Comparison of ENCODE assay signal across 21 mouse cellular contexts in genomic region chr13:40820617-40821016, GRCm38 (mm10). TPM values are rescaled to one million over a fixed set of nuclear protein-coding genes. Genes with fewer than 3 reads are reported as not detected.
DNase-seq lines count a peak whose midpoint lies in the region; ATAC-seq and TF ChIP-seq lines count a peak whose summit lies in the region.
"Had no signal": no experiment of that assay in that cellular context is flagged by ENCODE, and none has a peak within 500 bp of the region (broad histone marks: within the 10 kb centered on the region; RNA-seq: fewer than 3 reads in every experiment).

No protein-coding gene starts in this region.

- no peak for DNase-seq in heart, adult 2 months
- DNase-seq in heart, embryonic 10.5 days (ENCODE audit: low spot score) = no peak
- DNase-seq in liver, adult 2 months (ENCODE audit: extremely low read depth, low read depth, low spot score) = peak; percentile 28
- peak; percentile 63 for DNase-seq in 416B (ENCODE audit: low read depth)
- no peak for DNase-seq in MEL (ENCODE audit: low read depth, low spot score)
- no peak for DNase-seq in natural killer cell, adult 2 months (ENCODE audit: low spot score in 2 of 2)
- DNase-seq in urinary bladder, adult 18-20 months (ENCODE audit: low spot score in 2 of 2) = no peak
- DNase-seq: adrenal gland, adult 2 months; cerebellum, adult 8-10 months; heart, postnatal 4 days; kidney, adult 18-20 months; kidney, postnatal 14 days; liver, embryonic 13.5 days; retina, postnatal 1 day had no signal

- H3K4me3 ChIP-seq in heart, adult 2 months = no peak overlapping the region
- no peak overlapping the region for H3K4me3 ChIP-seq in heart, embryonic 10.5 days
- H3K4me3 ChIP-seq in liver, adult 2 months (ENCODE audit: insufficient read depth, low read depth, low read length) = no peak overlapping the region
- H3K4me3 ChIP-seq in liver, embryonic 12.5 days = no peak overlapping the region
- H3K4me3 ChIP-seq in MEL (ENCODE audit: control insufficient read depth in 1 of 2, insufficient read depth in 1 of 2, low read depth in 2 of 2, low read length in 2 of 2) = no peak overlapping the region
- H3K4me3 ChIP-seq: embryonic facial prominence, embryonic 12.5 days; erythroblast, embryonic 14.5 days; hindbrain, embryonic 15.5 days; limb, embryonic 10.5 days; liver, embryonic 13.5 days; megakaryocyte, embryonic 14.5 days had no signal

- TF ChIP-seq POLR2A in heart, adult 2 months (IDR thresholded peaks at IDR 0.05; ENCODE audit: insufficient read depth, low read depth, low read length) = no peak
- no peak for TF ChIP-seq POLR2A in liver, adult 2 months (IDR thresholded peaks at IDR 0.05; ENCODE audit: extremely low read depth, insufficient read depth, low read length)
- no peak for TF ChIP-seq POLR2A in MEL (IDR thresholded peaks at IDR 0.05; ENCODE audit: control insufficient read depth in 1 of 2, insufficient read depth in 1 of 2, low read depth in 1 of 2, low read length in 2 of 2, poor library complexity in 1 of 2)

- 46% methylated on average over 1 of the region's 1 CpGs for WGBS in heart, adult 2 months
- 59% methylated on average over 1 of the region's 1 CpGs for WGBS in heart, embryonic 10.5 days
- WGBS in liver, adult 2 months = 63% methylated on average over 1 of the region's 1 CpGs
- 33% methylated on average over 1 of the region's 1 CpGs for WGBS in liver, embryonic 12.5 days (ENCODE audit: insufficient replicate concordance)

- H3K9ac ChIP-seq in heart, adult 2 months (ENCODE audit: low read depth, low read length) = no peak overlapping the region
- H3K9ac ChIP-seq in liver, adult 2 months (ENCODE audit: low read depth, low read length) = no peak overlapping the region
- no peak overlapping the region for H3K9ac ChIP-seq in liver, embryonic 12.5 days
- H3K9ac ChIP-seq in MEL (ENCODE audit: control insufficient read depth, low read depth, low read length, poor library complexity, severe bottlenecking) = no peak overlapping the region
- H3K9ac ChIP-seq: embryonic facial prominence, embryonic 12.5 days; hindbrain, embryonic 15.5 days; liver, embryonic 13.5 days had no signal

- TF ChIP-seq EP300 in heart, adult 2 months (IDR thresholded peaks at IDR 0.05; ENCODE audit: insufficient read depth, low read depth, low read length) = no peak
- TF ChIP-seq EP300 in MEL (IDR thresholded peaks at IDR 0.05; ENCODE audit: low read depth in 1 of 2, low read length in 2 of 2) = no peak

- peak; percentile 14 for TF ChIP-seq RAD21 in MEL (IDR thresholded peaks at IDR 0.05; ENCODE audit: low read depth, low read length)

- H3K4me2 ChIP-seq in liver, embryonic 12.5 days = no peak overlapping the region
- H3K4me2 ChIP-seq: embryonic facial prominence, embryonic 12.5 days; hindbrain, embryonic 15.5 days; liver, embryonic 13.5 days had no signal

- no peaks in the 10 kb centered on the region for H3K79me2 ChIP-seq in heart, adult 2 months (replicated peaks; ENCODE audit: control insufficient read depth, insufficient read depth, low read length)
- H3K79me2 ChIP-seq in liver, adult 2 months (ENCODE audit: control insufficient read depth, insufficient read depth, low read length) = no peaks in the 10 kb centered on the region
- H3K79me2 ChIP-seq in MEL (ENCODE audit: control insufficient read depth, insufficient read depth, low read length, poor library complexity) = no peaks in the 10 kb centered on the region

- no peak overlapping the region for H3K27ac ChIP-seq in heart, adult 2 months
- H3K27ac ChIP-seq in heart, embryonic 10.5 days = no peak overlapping the region
- H3K27ac ChIP-seq in liver, adult 2 months (replicated peaks; ENCODE audit: insufficient read depth, low read depth, low read length) = no peak overlapping the region
- no peak overlapping the region for H3K27ac ChIP-seq in liver, embryonic 12.5 days
- H3K27ac ChIP-seq in MEL (ENCODE audit: control insufficient read depth, low read depth, low read length) = no peak overlapping the region
- H3K27ac ChIP-seq: embryonic facial prominence, embryonic 12.5 days; hindbrain, embryonic 15.5 days; limb, embryonic 10.5 days; liver, embryonic 13.5 days had no signal

- TF ChIP-seq CTCF in heart, adult 2 months (IDR thresholded peaks at IDR 0.05) = peak; percentile 65
- 0 out of 2 replicates have a peak, but pooled peaks have one; percentile 11 for TF ChIP-seq CTCF in liver, adult 2 months (IDR thresholded peaks at IDR 0.05; ENCODE audit: low read depth, low read length)
- peak in 1 of 3 experiments; percentile 31; a peak in 1 of 6 replicates for TF ChIP-seq CTCF in MEL (IDR thresholded peaks at IDR 0.05 in 2 of 3, conservative IDR thresholded peaks at IDR 0.05 in 1 of 3; ENCODE audit: control insufficient read depth in 1 of 3, insufficient read depth in 1 of 3, low read depth in 2 of 3, low read length in 3 of 3, poor library complexity in 1 of 3, severe bottlenecking in 1 of 3)

- H3K4me1 ChIP-seq in heart, adult 2 months (ENCODE audit: control insufficient read depth, insufficient read depth, low read length) = no peaks in the 10 kb centered on the region
- no peaks in the 10 kb centered on the region for H3K4me1 ChIP-seq in heart, embryonic 10.5 days
- peaks cover 7% of the 10 kb centered on the region for H3K4me1 ChIP-seq in liver, adult 2 months (ENCODE audit: control insufficient read depth, insufficient read depth, low read length)
- H3K4me1 ChIP-seq in liver, embryonic 12.5 days = no peaks in the 10 kb centered on the region
- no peaks in the 10 kb centered on the region for H3K4me1 ChIP-seq in MEL (ENCODE audit: control insufficient read depth in 1 of 2, insufficient read depth in 2 of 2, low read length in 2 of 2)
- H3K4me1 ChIP-seq: embryonic facial prominence, embryonic 12.5 days; hindbrain, embryonic 15.5 days; limb, embryonic 10.5 days; liver, embryonic 13.5 days had no signal

- intact Hi-C loops in heart, adult 2 months (cut with DNase I) = loop anchor here (2.0 kb wide), 1 partner anchor 36 kb away; no protein-coding TSS in a partner anchor

- H3K9me3 ChIP-seq in heart, embryonic 10.5 days = no peaks in the 10 kb centered on the region
- H3K9me3 ChIP-seq in liver, embryonic 12.5 days (replicated peaks) = no peaks in the 10 kb centered on the region
- no peaks in the 10 kb centered on the region for H3K9me3 ChIP-seq in MEL (replicated peaks; ENCODE audit: insufficient read depth, low read length)
- H3K9me3 ChIP-seq: embryonic facial prominence, embryonic 12.5 days; hindbrain, embryonic 15.5 days; limb, embryonic 10.5 days; liver, embryonic 13.5 days had no signal

- no peaks in the 10 kb centered on the region for H3K27me3 ChIP-seq in heart, adult 2 months (ENCODE audit: control insufficient read depth, insufficient read depth, low read length)
- no peaks in the 10 kb centered on the region for H3K27me3 ChIP-seq in heart, embryonic 10.5 days (ENCODE audit: insufficient read depth, poor library complexity, severe bottlenecking)
- no peaks in the 10 kb centered on the region for H3K27me3 ChIP-seq in liver, adult 2 months (ENCODE audit: control insufficient read depth, insufficient read depth, low read length)
- no peaks in the 10 kb centered on the region for H3K27me3 ChIP-seq in liver, embryonic 12.5 days (replicated peaks)
- H3K27me3 ChIP-seq in MEL (ENCODE audit: control insufficient read depth in 1 of 2, insufficient read depth in 2 of 2, low read length in 2 of 2) = peaks cover 7 to 10% of the 10 kb centered on the region in 2 experiments
- H3K27me3 ChIP-seq: embryonic facial prominence, embryonic 12.5 days; hindbrain, embryonic 15.5 days; liver, embryonic 13.5 days had no signal

- ATAC-seq in liver, embryonic 12.5 days = no peak
- ATAC-seq: forebrain, embryonic 14.5 days had no signal

- H3K36me3 ChIP-seq in heart, adult 2 months (ENCODE audit: control insufficient read depth, insufficient read depth, low read length) = no peaks in the 10 kb centered on the region
- no peaks in the 10 kb centered on the region for H3K36me3 ChIP-seq in heart, embryonic 10.5 days
- no peaks in the 10 kb centered on the region for H3K36me3 ChIP-seq in liver, adult 2 months (ENCODE audit: control insufficient read depth, insufficient read depth, low read length)
- H3K36me3 ChIP-seq in liver, embryonic 12.5 days = no peaks in the 10 kb centered on the region
- no peaks in the 10 kb centered on the region for H3K36me3 ChIP-seq in MEL (ENCODE audit: control insufficient read depth in 1 of 2, insufficient read depth in 2 of 2, low read length in 2 of 2)
- H3K36me3 ChIP-seq: embryonic facial prominence, embryonic 12.5 days; hindbrain, embryonic 15.5 days; limb, embryonic 10.5 days; liver, embryonic 13.5 days had no signal

TF ChIP-seq in MEL, 35 proteins besides CTCF, POLR2A, EP300 and RAD21:
- TF ChIP-seq MAX (IDR thresholded peaks at IDR 0.05; ENCODE audit: low read length) = no peak
- TF ChIP-seq USF1 (IDR thresholded peaks at IDR 0.05; ENCODE audit: low read depth, low read length) = no peak
- TF ChIP-seq POLR2AphosphoS2 (IDR thresholded peaks at IDR 0.05; ENCODE audit: low read length) = no peak
- TF ChIP-seq POLR2AphosphoS5 (IDR thresholded peaks at IDR 0.05; ENCODE audit: borderline replicate concordance, low read depth, low read length) = no peak
- no peak for TF ChIP-seq SMC3 (IDR thresholded peaks at IDR 0.05; ENCODE audit: low read depth, low read length)
- TF ChIP-seq MXI1 (IDR thresholded peaks at IDR 0.05; ENCODE audit: low read depth, low read length) = no peak
- TF ChIP-seq MYC (IDR thresholded peaks at IDR 0.05; ENCODE audit: low read depth, low read length) = no peak
- TF ChIP-seq SIN3A (IDR thresholded peaks at IDR 0.05; ENCODE audit: low read length) = no peak
- no peak for TF ChIP-seq ZNF384 (IDR thresholded peaks at IDR 0.05; ENCODE audit: low read depth, low read length)

RNA-seq across cellular contexts. Expression of gene Gcnt2, which starts 38.9 kb away (rescaled TPM):
- total RNA-seq in heart, adult 2 months (2021) = 10 to 100 TPM in 1 of 2 experiments, 1 to 10 TPM in 1; 8.5 to 10.4 TPM
- polyA plus RNA-seq in heart, adult 2 months (2012; rRNA removed) = 2.7 and 4.6 TPM in 2 replicates
- 2.7 and 3.5 TPM in 2 replicates for polyA plus RNA-seq in heart, embryonic 10.5 days (2016; fragmentation: Nextera tagmentation; extraction: Ambion mirVana)
- total RNA-seq in liver, adult 2 months (2014; rRNA removed) = 14.7 and 18.1 TPM in 2 replicates
- polyA plus RNA-seq in liver, adult 2 months (2012; rRNA removed) = 2.8 and 3.5 TPM in 2 replicates
- 1.5 TPM in 2 replicates for polyA plus RNA-seq in liver, embryonic 12.5 days (2016; fragmentation: Nextera tagmentation; extraction: Ambion mirVana)
- 0.04 TPM in 1 of 2 replicates, not detected in the other for total RNA-seq in MEL (2012; rRNA removed)
- under 1 TPM in 1 of 2 experiments, not detected in 1; 0.03 TPM for polyA plus RNA-seq in MEL (2012; ENCODE audit: insufficient read depth in 1 of 2, insufficient read length in 2 of 2, low read depth in 1 of 2, low replicate concordance in 2 of 2, missing spikeins in 1 of 2)
- polyA plus RNA-seq: erythroblast, embryonic 14.5 days had no signal

Comparison
In these comparisons a context has a peak if more than half of its experiments do, and no peak if none do; other contexts are left out.
1. DNase-seq: peak in liver, adult 2 months (single experiment) and 416B (single experiment); none in heart, adult 2 months (0 of 2), heart, embryonic 10.5 days (single experiment), MEL (single experiment), natural killer cell, adult 2 months (0 of 2) and urinary bladder, adult 18-20 months (0 of 2).